Mouse (Mus musculus): ENCODE data around the gene Ankrd33b. TPM values are rescaled to one million over a fixed set of nuclear protein-coding genes. Genes with fewer than 3 reads are reported as not detected.

Gene Ankrd33b
- 0.49 and 0.85 TPM in 2 replicates for polyA plus RNA-seq (2012; rRNA removed)

DNA sequence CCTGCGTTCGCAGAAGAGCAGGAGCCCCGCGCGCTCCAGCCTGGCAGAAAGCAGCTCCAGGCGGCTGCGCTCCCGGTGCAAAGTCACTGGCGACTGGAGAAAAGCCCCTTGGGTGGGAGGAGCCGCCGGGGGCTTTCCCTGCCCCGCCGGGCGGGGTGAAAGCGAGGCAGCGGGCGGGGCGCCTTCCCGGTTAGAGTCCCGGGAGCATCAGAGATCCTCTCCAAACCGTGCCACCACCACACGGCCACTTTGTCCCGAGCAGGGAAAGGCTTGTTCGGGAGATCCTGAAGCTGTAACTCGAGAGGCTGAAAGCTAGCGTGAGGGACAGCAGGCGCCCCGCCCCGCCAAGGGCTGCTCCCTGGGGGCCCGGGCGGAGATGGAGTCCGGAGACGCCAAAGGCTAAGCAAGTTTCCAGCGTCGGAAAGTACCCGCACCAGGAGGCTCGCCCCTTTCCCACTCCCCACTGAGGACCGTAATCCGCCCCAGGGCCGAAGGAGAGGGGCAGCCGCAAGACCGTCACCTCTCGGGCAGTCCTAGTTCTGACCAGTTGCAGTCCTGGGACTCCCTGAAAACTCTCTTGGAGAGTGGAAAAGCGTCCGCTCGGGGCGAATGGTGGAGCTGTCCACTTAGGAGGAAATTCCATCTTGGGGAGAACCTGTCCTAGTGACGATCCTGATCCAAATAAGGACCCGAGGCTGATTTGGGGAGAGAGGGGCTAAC lies at the start of gene Ankrd33b:
Gene Ankrd33b (minus strand): TSS at position 246 of the 720 bp plus-strand sequence.

Other genes with a start within 250 kb of the Ankrd33b start
- 17.2 and 37.0 TPM in 2 replicates for gene Dap, start 143.4 kb downstream of the Ankrd33b start, polyA plus RNA-seq (2012; rRNA removed)
- gene Ropn1l, start 86.0 kb upstream of the Ankrd33b start, polyA plus RNA-seq (2012; rRNA removed): 0.79 and 1.2 TPM in 2 replicates
- 65.8 and 68.0 TPM in 2 replicates for gene March6, start 163.3 kb upstream of the Ankrd33b start, polyA plus RNA-seq (2012; rRNA removed)
- 5.9 and 6.7 TPM in 2 replicates for gene Cmbl, start 197.7 kb upstream of the Ankrd33b start, polyA plus RNA-seq (2012; rRNA removed)
- 371 and 419 TPM in 2 replicates for gene Cct5, start 234.1 kb upstream of the Ankrd33b start, polyA plus RNA-seq (2012; rRNA removed)
- 15.0 and 15.5 TPM in 2 replicates for gene Fam173b, start 234.1 kb upstream of the Ankrd33b start, polyA plus RNA-seq (2012; rRNA removed)